Mouse (Mus musculus): ENCODE measurements at regions not wholly inside any gene's neighbourhood (a gene's known extent, or its start where the extent isn't known, plus 50 kb on each side); places are given as distances from the start of the nearest gene placed in this dataset.

DNA sequence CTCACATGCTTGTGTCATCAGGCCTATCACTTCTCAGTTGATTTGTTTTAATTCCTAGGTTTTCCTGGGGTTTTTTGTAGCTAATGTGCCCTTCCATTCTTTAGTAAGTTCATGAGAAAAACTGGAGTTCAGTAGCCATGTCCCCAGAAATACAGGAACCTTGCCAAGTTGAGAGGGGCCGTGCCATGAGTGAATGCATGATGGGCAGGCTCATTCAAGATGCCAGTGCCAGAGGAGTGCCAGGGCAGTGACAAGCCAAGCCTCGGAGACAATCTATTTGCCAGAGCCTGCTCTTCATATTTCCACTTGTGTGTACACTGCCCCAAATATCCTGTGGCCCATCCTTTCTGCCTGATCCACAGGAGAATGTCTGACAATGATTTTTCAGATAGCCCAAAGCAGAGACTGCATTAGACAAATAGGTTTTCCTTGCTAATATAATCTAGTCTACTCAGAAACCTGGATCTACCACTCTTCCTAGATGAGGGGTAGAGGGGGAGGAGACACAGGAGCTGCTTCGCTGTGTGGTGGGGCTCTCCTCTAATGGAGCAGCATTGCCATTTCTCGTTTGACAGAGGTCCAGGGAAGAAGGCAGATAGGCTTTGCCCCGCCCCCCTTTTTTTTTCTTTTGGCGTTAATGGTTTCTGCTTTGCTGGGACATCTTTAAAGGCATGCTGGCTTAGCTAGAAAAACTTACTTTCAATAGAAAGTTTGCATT lies 569.5 kb upstream of the Arid1b start:
- TF ChIP-seq CTCF (IDR thresholded peaks at IDR 0.05; ENCODE audit: low read depth) (no peak), EP300 (optimal IDR thresholded peaks at IDR 0.05) (no peak)
